Mouse (Mus musculus) thymus, postnatal 14 days (tissue): ENCODE measurements around the gene Ppp1r21.

ENCODE experiments used
- DNase-seq: peaks from one replicate; pipeline ENCODE4 v3.0.0; 2021

The Ppp1r21 gene

GRCm38 (mm10) chr17:88530667-88531066 is 749 bp downstream of the Ppp1r21 start:
- peak; percentile 14 for DNase-seq

GRCm38 (mm10) chr17:88531176-88531575 is 1.3 kb downstream of the Ppp1r21 start:
- no peak for DNase-seq

DNA sequence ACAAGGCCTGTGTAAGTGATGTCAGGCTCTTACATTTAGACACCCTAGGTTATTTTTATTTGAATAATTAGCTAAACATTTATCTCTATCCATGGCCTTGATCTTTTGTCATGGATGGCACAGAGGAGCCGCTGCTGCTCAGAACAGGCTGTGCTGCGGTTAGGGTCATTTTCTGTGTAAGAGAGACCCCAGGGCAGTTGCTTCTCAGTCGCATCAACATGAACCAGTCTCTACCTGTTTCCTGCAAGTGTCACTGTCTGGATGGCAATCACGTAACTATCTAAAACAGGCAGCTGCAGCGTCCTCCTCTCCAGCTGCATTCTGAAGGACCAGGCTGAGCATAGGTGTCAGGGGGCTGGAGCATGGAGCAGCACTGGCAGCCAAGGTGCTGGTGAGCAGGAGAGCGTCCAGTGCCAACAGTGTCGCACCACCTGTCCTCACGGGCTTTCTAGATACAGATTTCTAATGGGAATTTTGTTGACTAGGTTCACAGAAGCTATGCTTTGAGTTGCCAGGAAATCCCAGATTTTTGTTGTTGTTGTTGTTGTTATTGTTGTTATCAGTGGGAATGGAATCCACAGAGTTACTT is 8.0 kb downstream of the Ppp1r21 start:
- DNase-seq, result no peak

DNA sequence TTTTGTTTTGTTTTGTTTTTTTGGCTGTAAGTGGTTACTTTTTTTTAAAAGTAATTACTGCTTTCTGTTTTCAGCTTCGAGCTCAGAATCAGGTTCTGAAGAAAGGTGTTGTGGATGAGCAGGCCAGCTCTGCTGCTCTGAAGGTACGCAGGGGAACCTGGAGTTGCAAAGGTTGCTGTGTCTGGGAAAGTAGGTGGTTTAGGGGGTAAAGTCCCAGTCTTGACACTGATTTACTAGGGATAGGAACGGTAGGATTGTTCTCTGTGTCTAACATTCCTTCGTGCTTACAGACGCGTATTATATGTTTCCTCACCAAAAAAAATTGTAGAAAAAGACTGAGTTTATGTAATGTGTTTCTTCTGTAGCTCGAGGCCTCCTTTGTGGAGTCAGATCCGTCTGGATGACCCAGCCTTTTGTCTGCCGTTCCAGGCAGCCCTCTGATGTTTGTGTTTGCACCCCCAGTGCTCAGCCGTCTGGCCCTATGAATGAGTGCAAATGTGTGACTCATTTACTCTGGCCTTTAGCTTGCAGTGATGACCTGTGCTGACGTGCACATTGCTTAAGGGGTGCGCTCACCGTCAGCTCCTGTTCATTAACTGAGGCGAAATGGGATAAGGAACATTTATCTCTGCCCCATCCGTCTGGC is 13.0 kb downstream of the Ppp1r21 start:
- DNase-seq, result no peak

GRCm38 (mm10) chr17:88543417-88543782 is 13.5 kb downstream of the Ppp1r21 start:
- DNase-seq, result no peak

GRCm38 (mm10) chr17:88545217-88545784 is 15.4 kb downstream of the Ppp1r21 start:
- no peak for DNase-seq

GRCm38 (mm10) chr17:88546745-88547144 is 16.8 kb downstream of the Ppp1r21 start:
- no peak for DNase-seq

- no peak for DNase-seq
Observed at GRCm38 (mm10) chr17:88549411-88550191, 19.7 kb downstream of the Ppp1r21 start.

DNA sequence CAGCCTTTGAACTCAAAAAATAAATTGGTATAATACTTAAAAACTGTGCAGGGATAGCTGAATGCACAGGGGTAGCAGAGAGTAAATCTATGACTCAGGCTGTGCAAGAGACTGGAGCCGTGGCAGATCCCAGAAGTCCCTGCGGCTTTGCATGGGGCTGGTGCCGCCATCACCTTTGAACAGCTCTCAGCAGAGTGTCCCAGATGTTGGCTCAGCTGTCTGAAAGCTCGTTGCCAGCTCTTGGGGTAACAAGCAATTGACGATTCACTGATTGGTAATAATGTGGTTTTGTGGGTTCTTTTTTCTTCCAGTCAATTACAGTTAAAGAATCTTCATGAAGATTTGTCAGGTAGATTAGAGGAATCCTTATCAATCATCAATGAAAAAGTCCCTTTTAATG is 20.4 kb downstream of the Ppp1r21 start:
- no peak for DNase-seq

GRCm38 (mm10) chr17:88550981-88551940 is 21.3 kb downstream of the Ppp1r21 start:
- peak; percentile 37 for DNase-seq

GRCm38 (mm10) chr17:88552556-88552955 is 22.6 kb downstream of the Ppp1r21 start:
- no peak for DNase-seq

DNA sequence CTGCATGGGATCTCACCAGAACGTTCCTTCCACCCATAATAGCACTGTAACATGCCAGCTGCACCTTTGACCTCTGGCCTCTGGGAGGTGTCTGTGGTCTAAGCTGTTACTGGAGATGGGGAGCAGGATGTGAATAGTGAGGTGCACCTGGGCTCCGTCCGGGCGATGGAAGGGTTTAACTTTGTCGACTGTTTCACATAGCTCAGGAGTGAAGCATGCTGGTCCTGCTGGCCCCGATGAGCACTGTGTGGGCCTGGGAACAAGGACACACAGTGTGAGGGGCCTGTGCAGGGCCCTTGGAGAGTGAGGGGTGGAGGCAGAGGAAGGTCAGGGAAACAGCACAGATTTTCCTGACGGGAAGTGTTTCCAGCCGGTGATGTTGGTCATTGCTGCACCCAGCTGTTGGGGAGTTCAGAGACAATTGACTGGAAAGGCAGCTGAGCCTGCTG is 23.1 kb downstream of the Ppp1r21 start:
- peak; percentile 75 for DNase-seq

GRCm38 (mm10) chr17:88553473-88554087 is 23.7 kb downstream of the Ppp1r21 start:
- DNase-seq, result no peak

GRCm38 (mm10) chr17:88556176-88556575 is 26.3 kb downstream of the Ppp1r21 start:
- no peak for DNase-seq

GRCm38 (mm10) chr17:88556688-88557087 is 26.8 kb downstream of the Ppp1r21 start:
- DNase-seq, result no peak

DNA sequence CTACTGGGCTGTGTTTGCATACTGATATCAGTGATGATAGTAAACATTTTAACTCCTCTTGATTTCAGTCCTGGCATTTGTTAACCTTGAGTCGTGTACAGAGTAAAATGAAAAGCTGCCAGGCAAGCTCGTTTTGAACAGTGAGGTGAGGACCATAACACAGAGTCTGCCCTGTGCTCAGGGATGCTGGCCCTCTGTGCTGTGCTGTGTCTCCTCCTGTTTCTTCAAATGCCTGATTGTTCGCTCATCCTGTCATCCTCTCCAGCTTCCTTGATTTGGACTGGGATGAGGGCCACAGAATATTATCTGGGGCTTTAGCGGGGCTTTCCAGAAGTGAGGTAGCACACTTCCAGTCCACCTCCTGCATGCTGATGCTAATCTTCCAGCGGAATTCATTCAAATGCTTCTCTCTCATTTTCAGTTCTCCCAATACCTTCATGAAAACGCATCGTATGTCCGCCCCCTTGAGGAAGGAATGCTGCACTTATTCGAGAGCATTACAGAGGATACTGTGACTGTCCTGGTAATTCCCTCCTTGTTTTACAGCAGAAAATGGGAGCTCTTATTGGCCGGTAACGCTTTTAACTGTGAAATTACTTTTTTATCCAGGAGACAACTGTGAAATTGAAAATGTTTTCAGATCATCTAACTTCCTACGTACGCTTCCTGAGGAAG is 28.4 kb downstream of the Ppp1r21 start:
- DNase-seq, result peak; percentile 48

DNA sequence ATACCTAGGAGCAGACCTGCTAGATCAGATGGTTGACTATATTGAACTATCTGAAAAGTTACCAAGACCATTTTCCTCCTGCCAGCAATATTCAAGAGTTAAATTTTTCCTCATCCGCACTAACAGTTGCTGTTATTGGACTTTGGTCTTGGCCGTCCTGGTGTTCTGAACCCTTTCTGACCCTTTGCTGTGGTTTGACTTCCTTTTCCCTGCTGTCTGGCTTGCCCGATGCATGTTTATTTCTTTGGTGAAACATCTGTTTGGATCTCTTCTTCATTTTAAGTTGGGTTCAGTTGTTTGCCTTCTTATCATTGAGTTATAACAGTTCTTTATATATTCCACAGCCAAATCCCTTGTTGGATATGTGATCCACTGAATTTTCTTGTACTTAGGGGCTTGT is 33.7 kb downstream of the Ppp1r21 start:
- no peak for DNase-seq

DNA sequence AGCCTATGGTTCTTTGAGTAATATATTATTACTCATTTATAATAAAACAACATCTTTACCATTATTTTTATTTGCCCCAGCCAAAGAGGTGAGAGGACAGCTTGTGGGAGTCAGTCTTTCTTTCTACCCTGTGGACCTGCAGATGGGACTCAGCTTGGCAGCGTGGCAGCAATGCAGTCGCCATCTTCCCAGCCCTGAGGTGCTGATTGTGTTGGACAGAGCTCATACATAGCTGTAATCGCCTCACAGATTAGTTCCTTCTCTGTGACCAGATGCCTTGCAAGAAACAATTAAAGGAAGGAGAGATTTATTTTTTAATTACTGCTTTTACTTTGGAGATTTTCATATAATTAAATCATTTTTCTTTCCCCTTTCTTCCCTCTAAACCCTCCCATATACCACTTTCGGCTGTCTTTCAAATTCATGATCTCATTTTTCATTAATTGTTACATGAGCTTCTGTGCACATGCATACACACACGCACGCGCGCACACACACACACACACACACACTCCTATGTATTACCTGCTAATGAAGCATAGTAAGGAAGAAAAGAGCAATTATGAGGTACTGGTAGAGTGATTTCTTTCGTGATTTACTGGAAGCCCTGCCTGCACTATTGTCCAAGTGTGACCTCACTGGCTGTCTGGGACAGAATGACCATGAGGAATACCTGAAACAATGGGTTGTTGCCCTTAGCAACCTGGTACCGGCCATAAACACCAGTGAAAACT is 40.1 kb downstream of the Ppp1r21 start:
- no peak for DNase-seq

- no peak for DNase-seq
Observed at GRCm38 (mm10) chr17:88570784-88571183, 40.9 kb downstream of the Ppp1r21 start.

DNA sequence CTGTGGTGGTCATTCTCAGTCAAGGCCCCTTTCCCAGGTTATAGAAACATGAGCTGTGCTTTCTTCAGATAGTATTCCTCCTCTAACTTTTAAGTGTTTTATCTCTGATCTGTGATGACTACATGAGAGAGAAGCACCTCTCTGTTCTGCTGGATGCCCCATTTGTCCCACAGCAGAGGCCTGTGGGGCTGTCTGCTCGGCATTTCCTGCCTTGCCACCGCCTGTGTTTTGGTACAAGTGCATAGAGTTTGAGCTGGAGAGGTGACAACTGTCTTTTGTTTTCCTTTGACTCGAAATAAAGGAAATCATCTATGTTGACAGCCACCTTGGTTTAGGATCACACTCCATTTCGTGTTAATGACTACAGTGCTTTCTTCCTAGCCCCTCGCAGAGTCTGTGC is 44.9 kb downstream of the Ppp1r21 start:
- peak; percentile 52 for DNase-seq
